Mouse (Mus musculus): ENCODE data around the gene Med17.
"Not testable (repeated sequence)": the region's sequence is repeated elsewhere in the genome, so short reads cannot be mapped to it uniquely, and the experiment has no call there.

Med17 gene

DNA sequence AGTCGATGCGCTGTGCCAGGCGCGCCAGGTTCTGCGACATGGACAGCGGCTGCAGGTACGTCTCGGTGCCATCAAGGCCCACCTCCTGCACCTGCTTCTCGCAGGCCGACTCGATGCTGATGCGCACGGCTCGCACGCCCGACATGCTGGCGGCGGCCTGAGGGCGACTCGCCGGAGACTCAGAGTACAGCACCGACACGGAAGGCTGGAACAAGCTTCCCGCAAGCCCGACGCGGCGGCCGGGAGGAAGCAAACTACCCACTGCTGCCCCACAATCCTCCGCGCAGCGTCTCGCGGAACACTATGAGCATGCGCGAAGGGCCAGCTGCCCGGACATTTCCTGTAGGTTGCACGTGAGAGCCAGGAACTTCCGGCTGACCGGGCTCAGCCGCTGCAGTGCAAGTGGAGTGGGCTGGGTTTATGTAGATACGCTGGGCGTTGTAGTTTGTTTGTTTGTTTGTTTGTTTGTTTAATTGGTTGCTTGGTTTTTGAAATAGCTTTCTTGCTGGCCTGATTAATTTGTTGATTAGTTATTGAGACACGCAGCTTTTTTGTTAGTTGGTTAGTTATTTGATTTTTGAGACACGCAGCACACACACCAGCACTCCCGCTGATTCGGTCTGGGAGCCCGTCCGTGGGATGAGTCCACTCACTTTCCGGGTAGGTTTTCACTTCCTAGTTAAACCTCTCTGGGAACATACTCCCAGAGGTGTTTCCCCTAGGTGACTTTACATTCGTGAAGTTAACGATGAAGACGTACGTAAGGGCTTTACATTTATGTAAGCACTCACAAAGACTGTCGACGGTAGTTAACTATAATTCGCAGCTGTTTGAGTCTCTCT lies at the start of gene Med17:
TSS of gene Med17 (minus strand) at position 283 of the 842 bp plus-strand sequence.
- DNase-seq, result peak; percentile 96

DNA sequence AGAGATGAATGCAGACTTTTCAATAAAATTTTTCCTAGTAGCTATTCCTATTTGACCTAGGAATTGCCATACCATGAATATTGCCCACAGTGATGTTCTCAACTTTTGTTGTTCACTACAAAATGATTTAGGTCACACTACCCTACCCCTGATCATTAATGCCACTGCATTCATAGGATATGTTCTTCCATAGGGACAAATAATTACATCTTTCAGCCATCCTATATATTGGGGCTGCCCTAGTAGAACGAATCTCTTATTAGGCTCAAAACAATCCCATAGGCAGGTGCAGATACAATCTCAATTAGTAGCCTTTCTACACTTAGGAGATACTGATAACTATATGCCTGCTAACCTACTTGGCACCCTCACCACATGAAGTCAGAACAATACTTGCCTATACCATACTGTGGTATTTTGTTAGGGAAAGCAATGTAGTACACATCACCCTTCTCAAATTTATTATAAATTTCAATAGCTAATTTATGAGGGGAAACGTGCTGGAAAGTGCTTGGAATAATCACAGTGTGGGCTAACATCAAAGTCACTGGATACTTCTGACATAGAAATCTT lies 38.5 kb upstream of the Med17 start:
- no peak for DNase-seq

DNA sequence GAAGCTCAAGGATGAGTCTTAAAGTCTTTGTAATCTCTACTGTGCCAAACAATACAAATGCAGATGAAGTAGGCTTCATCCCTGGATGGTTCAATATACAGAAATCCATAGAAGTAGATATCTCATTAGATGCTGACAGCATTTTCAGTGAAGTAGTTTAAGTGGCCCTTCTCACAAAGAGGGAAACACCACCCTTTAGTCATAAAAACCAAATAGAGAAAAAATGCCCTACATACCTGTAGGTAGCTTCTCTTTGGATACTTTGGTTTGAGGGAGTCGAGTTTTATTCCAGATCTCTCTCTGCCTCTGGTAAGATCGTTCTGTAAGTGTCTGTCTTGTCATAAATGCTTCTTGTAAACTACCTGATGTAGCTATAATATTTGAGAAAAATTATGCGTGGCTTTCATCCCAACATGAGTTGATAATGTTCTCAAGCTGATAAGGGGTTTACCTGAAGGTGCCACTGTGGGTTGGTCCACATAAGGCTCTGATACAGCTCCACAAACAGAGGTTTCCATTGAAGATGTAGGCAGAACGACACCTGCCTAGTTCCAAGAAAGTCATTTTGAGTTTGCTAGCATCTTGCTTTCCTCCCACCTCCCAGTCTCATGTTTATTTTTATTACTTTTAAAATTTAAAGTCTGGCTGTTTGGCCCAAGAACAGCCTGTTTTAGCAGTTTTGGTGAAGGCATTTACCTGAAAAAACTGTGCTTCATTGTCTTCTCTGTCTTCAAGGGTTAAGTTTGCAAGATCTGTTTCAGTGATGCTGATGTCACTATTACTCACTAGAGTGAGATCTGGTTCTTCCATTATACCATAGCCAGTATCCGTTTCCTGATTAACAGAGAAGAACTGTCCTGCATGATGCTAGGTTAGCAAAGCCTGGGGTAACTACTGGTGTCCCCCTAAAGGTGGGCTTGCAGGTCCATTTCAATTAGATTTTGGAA lies 37.8 kb upstream of the Med17 start:
- DNase-seq, result no peak

DNA sequence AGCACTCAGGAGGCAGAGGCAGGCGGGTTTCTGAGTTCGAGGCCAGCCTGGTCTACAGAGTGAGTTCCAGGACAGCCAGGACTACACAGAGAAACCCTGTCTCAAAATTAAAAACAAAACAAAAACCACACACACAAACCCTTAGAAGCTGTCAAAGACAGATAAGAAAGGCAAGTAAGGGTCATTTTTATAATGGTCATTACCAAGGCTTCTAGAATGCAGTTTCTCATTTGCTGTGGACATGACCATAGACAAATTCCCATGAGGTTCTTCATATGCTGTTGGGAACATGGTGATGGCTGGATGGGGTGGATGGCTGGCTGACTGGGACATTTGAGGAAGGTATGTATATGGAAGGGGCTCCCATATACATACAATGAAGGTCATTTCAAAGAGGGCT lies 36.6 kb upstream of the Med17 start:
- not testable (repeated sequence) for DNase-seq

- DNase-seq, result no peak
Measured at GRCm38 (mm10) chr9:15314619-15315018, 34.9 kb upstream of the Med17 start.

- DNase-seq, result no peak
Measured at GRCm38 (mm10) chr9:15313633-15314032, 33.9 kb upstream of the Med17 start.

DNA sequence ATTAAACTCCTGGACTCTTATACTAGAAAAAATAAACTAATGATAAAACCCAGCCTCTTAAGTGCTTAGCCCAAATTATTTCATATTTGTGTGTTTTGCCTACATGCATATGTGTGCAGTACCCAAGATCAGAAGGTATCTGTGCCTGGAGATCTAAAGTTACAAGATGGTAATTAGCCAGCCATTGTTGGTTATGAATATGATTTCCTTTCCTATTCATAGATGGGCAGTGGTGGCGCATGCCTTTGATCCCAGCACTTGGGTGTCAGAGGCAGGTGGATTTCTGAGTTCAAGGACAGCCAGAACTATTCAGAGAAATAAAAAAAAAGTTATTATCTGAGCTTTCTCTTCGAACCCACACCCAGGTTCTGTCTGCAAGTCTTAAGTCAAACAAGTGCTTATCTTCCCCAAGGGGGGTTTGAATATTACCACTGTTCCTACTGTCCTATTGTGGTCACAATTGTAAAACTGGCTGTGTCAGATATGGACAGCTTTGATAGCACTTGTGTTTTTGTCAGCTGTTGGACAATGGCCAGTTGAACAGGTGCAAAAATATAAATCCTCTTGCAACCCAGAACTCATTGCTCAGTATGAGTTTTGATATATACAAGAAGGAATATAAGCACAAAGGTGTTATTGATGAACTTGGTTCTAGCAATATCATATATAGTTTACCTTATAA lies 32.5 kb upstream of the Med17 start:
- DNase-seq, result no peak

GRCm38 (mm10) chr9:15310179-15310578 lies 30.4 kb upstream of the Med17 start:
- no peak for DNase-seq

GRCm38 (mm10) chr9:15309425-15309824 lies 29.7 kb upstream of the Med17 start:
- DNase-seq, result no peak

- no peak for DNase-seq
Measured at GRCm38 (mm10) chr9:15308254-15308653, 28.5 kb upstream of the Med17 start.

GRCm38 (mm10) chr9:15307257-15307656 lies 27.5 kb upstream of the Med17 start:
- DNase-seq, result no peak

GRCm38 (mm10) chr9:15306398-15307119 lies 26.8 kb upstream of the Med17 start, which contains the start of gene 4931406C07Rik:
Gene 4931406C07Rik, minus strand, starts transcription at chr9:15306448.
- DNase-seq, result no peak

- DNase-seq, result peak; percentile 99
Measured at GRCm38 (mm10) chr9:15305503-15306397, 26.0 kb upstream of the Med17 start, which contains the start of gene Taf1d. Gene Taf1d, plus strand, starts transcription at chr9:15306214.

DNA sequence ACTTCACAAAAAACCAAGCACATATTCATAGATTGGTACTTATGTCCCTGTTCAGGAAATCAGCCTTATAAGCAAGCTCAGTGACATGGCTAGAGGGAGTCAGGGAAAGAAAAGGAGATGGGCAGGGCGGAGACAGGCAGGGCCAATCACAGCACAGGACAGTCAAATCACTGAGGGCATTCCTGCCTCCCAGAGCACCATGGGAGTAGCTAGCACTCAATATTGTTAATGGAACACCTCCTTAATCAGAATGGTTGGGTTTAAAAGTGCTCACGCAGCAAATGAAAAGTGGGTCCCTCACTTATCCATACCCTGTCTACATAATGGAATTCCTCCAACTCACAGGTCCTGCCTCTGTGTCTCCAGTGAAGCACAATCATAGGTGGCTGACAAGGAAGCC lies 23.1 kb upstream of the Med17 start:
- DNase-seq, result no peak

DNA sequence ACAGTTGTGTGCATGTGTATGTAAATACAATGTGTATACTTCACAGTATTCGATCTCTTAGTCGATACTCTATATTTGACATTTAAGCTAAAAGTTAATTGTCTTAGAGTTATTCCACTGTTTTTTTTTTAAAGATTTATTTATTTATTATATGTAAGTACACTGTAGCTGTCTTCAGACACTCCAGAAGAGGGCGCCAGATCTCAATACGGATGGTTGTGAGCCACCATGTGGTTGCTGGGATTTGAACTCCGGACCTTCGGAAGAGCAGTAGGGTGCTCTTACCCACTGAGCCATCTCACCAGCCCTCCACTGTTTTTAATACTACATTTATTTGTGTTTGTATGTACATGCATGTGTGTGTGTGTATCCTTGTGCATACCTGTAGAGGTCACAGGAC lies 22.3 kb upstream of the Med17 start:
- not testable (repeated sequence) for DNase-seq

DNA sequence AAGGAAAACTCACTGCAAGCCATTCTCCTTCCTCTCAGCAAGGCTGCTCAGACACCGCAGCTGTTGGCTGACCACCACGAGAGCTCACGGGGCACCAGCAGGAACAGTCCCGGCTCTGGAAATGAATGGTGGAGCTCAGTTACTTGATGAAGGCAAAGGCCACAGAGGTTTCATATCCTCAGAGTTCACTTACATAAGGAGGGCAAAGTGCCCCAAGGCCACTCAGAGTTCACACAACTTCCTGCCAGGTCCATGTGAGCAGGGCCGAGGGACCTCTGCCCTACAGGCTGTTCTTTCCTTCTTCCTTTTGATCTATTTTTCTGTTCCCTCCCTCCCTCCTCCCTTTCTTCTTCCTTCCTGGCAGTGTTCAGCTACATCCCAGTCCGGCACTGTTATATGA lies 21.7 kb upstream of the Med17 start:
- DNase-seq, result peak; percentile 81

DNA sequence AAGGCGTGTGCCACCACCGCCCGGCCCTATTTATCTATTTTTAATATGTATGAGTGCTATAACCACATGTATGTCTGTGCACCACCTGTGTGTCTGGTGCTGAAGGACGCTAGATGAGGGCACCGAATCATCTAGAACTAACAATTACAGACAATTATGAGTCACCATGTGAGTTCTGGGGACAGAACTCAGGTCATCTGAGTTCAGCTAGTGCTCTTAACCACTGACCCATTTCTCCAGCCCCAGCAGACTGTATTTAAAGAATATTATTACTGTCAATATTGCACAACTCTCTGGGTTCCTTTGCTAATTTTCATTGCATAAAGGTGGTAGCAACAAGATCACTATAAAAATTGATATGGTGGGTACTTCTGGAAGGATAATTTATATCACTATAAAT lies 20.3 kb upstream of the Med17 start:
- peak; percentile 18 for DNase-seq

GRCm38 (mm10) chr9:15298451-15298850 lies 18.7 kb upstream of the Med17 start:
- DNase-seq, result no peak

DNA sequence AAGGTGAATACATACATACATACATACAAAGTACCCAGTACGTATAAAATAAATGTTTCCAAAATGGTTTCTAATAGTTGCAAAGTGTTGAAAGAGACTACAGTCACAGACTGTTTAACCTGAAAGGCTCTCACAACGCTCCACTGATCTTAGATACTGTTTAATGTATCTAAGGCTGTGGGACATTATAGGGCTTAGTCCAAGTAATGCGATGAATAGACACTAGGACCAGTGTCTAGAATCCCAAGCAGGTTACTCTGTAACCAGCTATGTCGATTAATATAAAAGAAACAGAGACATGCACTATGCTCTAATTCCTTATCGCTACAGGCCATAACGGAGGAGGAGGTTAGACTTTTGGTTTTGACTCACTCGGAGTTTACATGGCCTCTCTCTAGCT lies 17.4 kb upstream of the Med17 start:
- DNase-seq, result no peak

DNA sequence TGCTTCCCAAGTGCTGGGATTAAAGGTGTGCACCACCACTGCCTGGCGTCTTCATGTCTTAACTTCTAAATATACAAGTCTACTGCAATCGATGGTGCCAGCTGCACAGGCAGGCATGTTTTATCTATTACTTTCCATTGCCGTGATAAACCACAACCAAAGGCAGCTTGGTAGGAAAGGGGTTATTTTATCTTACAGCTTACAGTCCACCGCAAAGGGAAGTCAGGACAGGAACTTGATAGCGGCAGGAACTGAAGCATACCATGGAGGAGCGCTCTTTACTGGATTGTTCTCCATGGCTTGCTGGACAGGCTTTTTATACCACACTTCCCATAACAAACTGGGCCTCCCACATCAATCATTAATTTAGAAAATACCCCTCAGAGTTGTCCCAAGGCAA lies 9.5 kb upstream of the Med17 start:
- DNase-seq, result no peak

DNA sequence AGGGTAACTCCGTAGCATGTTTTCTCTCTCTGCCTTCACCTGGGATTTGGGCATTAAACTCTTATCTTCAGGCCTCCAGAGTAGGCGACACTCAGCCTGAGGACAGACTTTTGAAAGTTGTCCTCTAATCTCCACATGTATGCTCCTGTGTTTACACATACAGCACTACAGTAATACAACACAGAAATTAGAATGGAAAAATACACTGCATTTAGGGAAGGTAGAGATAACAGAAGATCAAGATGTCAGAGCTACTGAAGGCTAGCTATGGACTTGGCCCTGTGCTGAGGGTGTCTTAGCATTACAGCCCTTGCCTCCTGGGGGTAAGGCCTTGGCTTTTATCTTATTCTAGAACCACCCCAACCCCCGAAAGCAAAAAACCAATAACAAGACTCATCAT lies 8.7 kb upstream of the Med17 start:
- DNase-seq, result no peak

Data from lung, postnatal 36 days (tissue).